Mouse (Mus musculus): Measurements from ENCODE around the gene Pgp. TPM values are rescaled to one million over a fixed set of nuclear protein-coding genes. Genes with fewer than 3 reads are reported as not detected.

The Pgp gene
- total and polyA plus RNA-seq, 2 experiments from 2014 or later, result 74.1 to 94.1 TPM

GRCm38 (mm10) chr17:24427170-24427557, 43.0 kb upstream of the Pgp start:
- no peak for DNase-seq (ENCODE audit: low spot score)
- ATAC-seq, result no peak
- H3K4me3 ChIP-seq (ENCODE audit: low read length), result peak overlapping the region; percentile 71
- H3K9ac ChIP-seq (replicated peaks; ENCODE audit: low read length), result peak overlapping the region; percentile 80; the same call in 1 of the 2 replicates
- 2% methylated on average over 8 of the region's 8 CpGs for whole genome bisulfite sequencing
- H3K4me2 ChIP-seq (ENCODE audit: low read depth, low read length), result peak overlapping the region; percentile 71
- H3K36me3 ChIP-seq (ENCODE audit: insufficient read depth, low read length), result peaks cover 20% of the 10 kb centered on the region
- peak overlapping the region; percentile 96; the same call in 1 of the 2 replicates for H3K27ac ChIP-seq
- H3K4me1 ChIP-seq (ENCODE audit: insufficient read depth, low read length), result no peaks in the 10 kb centered on the region
- H3K27me3 ChIP-seq (ENCODE audit: insufficient read depth, low read length), result no peaks in the 10 kb centered on the region
- H3K9me3 ChIP-seq (ENCODE audit: low read length), result no peaks in the 10 kb centered on the region
- TF ChIP-seq CTCF (IDR thresholded peaks at IDR 0.05; ENCODE audit: low read depth), result no peak

GRCm38 (mm10) chr17:24429201-24429983, 40.8 kb upstream of the Pgp start:
- no peak for TF ChIP-seq CTCF (IDR thresholded peaks at IDR 0.05; ENCODE audit: low read depth)
- Histone ChIP-seq H3K27me3 (ENCODE audit: insufficient read depth, low read length) (no peaks in the 10 kb centered on the region), H3K4me3 (ENCODE audit: low read length) (no peak overlapping the region), H3K4me1 (ENCODE audit: insufficient read depth, low read length) (no peaks in the 10 kb centered on the region), H3K36me3 (ENCODE audit: insufficient read depth, low read length) (peaks cover 5% of the 10 kb centered on the region; the same call in 1 of the 2 replicates), H3K27ac (peak overlapping the region; percentile 45; the same call in 1 of the 2 replicates), H3K9me3 (ENCODE audit: low read length) (no peaks in the 10 kb centered on the region), H3K9ac (replicated peaks; ENCODE audit: low read length) (no peak overlapping the region), H3K4me2 (ENCODE audit: low read depth, low read length) (no peak overlapping the region)
- no peak for ATAC-seq
- WGBS, result 74% methylated on average over 14 of the region's 14 CpGs
- DNase-seq (ENCODE audit: low spot score), result peak; percentile 32

GRCm38 (mm10) chr17:24437016-24437415, 33.2 kb upstream of the Pgp start:
- H3K4me3 ChIP-seq (ENCODE audit: low read length), result no peak overlapping the region
- H3K4me1 ChIP-seq (ENCODE audit: insufficient read depth, low read length), result no peaks in the 10 kb centered on the region
- H3K36me3 ChIP-seq (ENCODE audit: insufficient read depth, low read length), result peaks cover 14% of the 10 kb centered on the region; the same call in 1 of the 2 replicates
- DNase-seq (ENCODE audit: low spot score), result peak; percentile 59
- peak; percentile 79 for TF ChIP-seq CTCF (IDR thresholded peaks at IDR 0.05; ENCODE audit: low read depth)
- H3K9ac ChIP-seq (replicated peaks; ENCODE audit: low read length), result no peak overlapping the region
- peak; percentile 41; the same call in 1 of the 2 replicates for ATAC-seq
- H3K4me2 ChIP-seq (ENCODE audit: low read depth, low read length), result no peak overlapping the region
- no peaks in the 10 kb centered on the region for H3K9me3 ChIP-seq (ENCODE audit: low read length)
- WGBS, result 64% methylated on average over 5 of the region's 5 CpGs
- no peaks in the 10 kb centered on the region for H3K27me3 ChIP-seq (ENCODE audit: insufficient read depth, low read length)
- H3K27ac ChIP-seq, result no peak overlapping the region

- Histone ChIP-seq H3K4me2 (ENCODE audit: low read depth, low read length) (no peak overlapping the region), H3K27ac (no peak overlapping the region), H3K4me1 (ENCODE audit: insufficient read depth, low read length) (no peaks in the 10 kb centered on the region), H3K9me3 (ENCODE audit: low read length) (no peaks in the 10 kb centered on the region), H3K9ac (replicated peaks; ENCODE audit: low read length) (no peak overlapping the region), H3K4me3 (ENCODE audit: low read length) (no peak overlapping the region), H3K27me3 (ENCODE audit: insufficient read depth, low read length) (no peaks in the 10 kb centered on the region), H3K36me3 (ENCODE audit: insufficient read depth, low read length) (peaks cover 44% of the 10 kb centered on the region; the same call in 1 of the 2 replicates)
- 87% methylated on average over 8 of the region's 8 CpGs for WGBS
- TF ChIP-seq CTCF (IDR thresholded peaks at IDR 0.05; ENCODE audit: low read depth), result no peak
- ATAC-seq, result no peak
- DNase-seq (ENCODE audit: low spot score), result no peak
These were observed 29.8 kb upstream of the Pgp start for GRCm38 (mm10) chr17:24440377-24440776.

- no peaks in the 10 kb centered on the region for H3K4me1 ChIP-seq (ENCODE audit: insufficient read depth, low read length)
- no peak overlapping the region for H3K9ac ChIP-seq (replicated peaks; ENCODE audit: low read length)
- no peak overlapping the region for H3K27ac ChIP-seq
- 54% methylated on average over 2 of the region's 2 CpGs for WGBS
- H3K9me3 ChIP-seq (ENCODE audit: low read length), result no peaks in the 10 kb centered on the region
- no peak overlapping the region for H3K4me3 ChIP-seq (ENCODE audit: low read length)
- peak; percentile 40 for DNase-seq (ENCODE audit: low spot score)
- no peak for ATAC-seq
- H3K4me2 ChIP-seq (ENCODE audit: low read depth, low read length), result no peak overlapping the region
- H3K27me3 ChIP-seq (ENCODE audit: insufficient read depth, low read length), result no peaks in the 10 kb centered on the region
- peak; percentile 60 for TF ChIP-seq CTCF (IDR thresholded peaks at IDR 0.05; ENCODE audit: low read depth)
- peaks cover 51% of the 10 kb centered on the region; the same call in 1 of the 2 replicates for H3K36me3 ChIP-seq (ENCODE audit: insufficient read depth, low read length)
These were observed 29.0 kb upstream of the Pgp start for GRCm38 (mm10) chr17:24441148-24441547.

GRCm38 (mm10) chr17:24442107-24442506, 28.1 kb upstream of the Pgp start:
- Histone ChIP-seq H3K9ac (replicated peaks; ENCODE audit: low read length) (no peak overlapping the region), H3K27me3 (ENCODE audit: insufficient read depth, low read length) (no peaks in the 10 kb centered on the region), H3K4me1 (ENCODE audit: insufficient read depth, low read length) (no peaks in the 10 kb centered on the region), H3K36me3 (ENCODE audit: insufficient read depth, low read length) (peaks cover 61% of the 10 kb centered on the region), H3K27ac (no peak overlapping the region), H3K4me3 (ENCODE audit: low read length) (no peak overlapping the region), H3K4me2 (ENCODE audit: low read depth, low read length) (no peak overlapping the region), H3K9me3 (ENCODE audit: low read length) (no peaks in the 10 kb centered on the region)
- DNase-seq (ENCODE audit: low spot score) (no peak), ATAC-seq (no peak)
- no peak for TF ChIP-seq CTCF (IDR thresholded peaks at IDR 0.05; ENCODE audit: low read depth)
- WGBS, result 90% methylated on average over 14 of the region's 14 CpGs

- no peak for DNase-seq (ENCODE audit: low spot score)
- 75% methylated on average over 7 of the region's 7 CpGs for WGBS
- no peak within 1 kb of the TSS for H3K9ac ChIP-seq (replicated peaks; ENCODE audit: low read length)
- no peak within 1 kb of the TSS for H3K4me3 ChIP-seq (ENCODE audit: low read length)
- H3K27me3 ChIP-seq (ENCODE audit: insufficient read depth, low read length), result no peaks in the 10 kb centered on the region
- TF ChIP-seq CTCF (IDR thresholded peaks at IDR 0.05; ENCODE audit: low read depth), result no peak
- no peak within 1 kb of the TSS for H3K27ac ChIP-seq
- no peak within 1 kb of the TSS for H3K4me2 ChIP-seq (ENCODE audit: low read depth, low read length)
- no peaks in the 10 kb centered on the region for H3K4me1 ChIP-seq (ENCODE audit: insufficient read depth, low read length)
- peaks cover 67% of the 10 kb centered on the region for H3K36me3 ChIP-seq (ENCODE audit: insufficient read depth, low read length)
- H3K9me3 ChIP-seq (ENCODE audit: low read length), result no peaks in the 10 kb centered on the region
- ATAC-seq, result no peak
These were observed 27.5 kb upstream of the Pgp start, which contains the start of gene Dnase1l2 for GRCm38 (mm10) chr17:24442632-24443155. Dnase1l2 (minus strand) TSS chr17:24443105.

Data from hindbrain, postnatal 0 days (tissue).